Mouse (Mus musculus): Measurements from ENCODE around the gene Fam43a.

Fam43a gene

GRCm38 (mm10) chr16:30595356-30595755 is 4.2 kb upstream of the Fam43a start:
- DNase-seq (ENCODE audit: extremely low read depth, low read depth, low spot score) = no peak

- no peak for DNase-seq (ENCODE audit: extremely low read depth, low read depth, low spot score)
These were observed 3.5 kb upstream of the Fam43a start for GRCm38 (mm10) chr16:30595835-30596557.

GRCm38 (mm10) chr16:30596959-30597681 is 2.4 kb upstream of the Fam43a start:
- DNase-seq (ENCODE audit: extremely low read depth, low read depth, low spot score) = no peak

GRCm38 (mm10) chr16:30600431-30601045 is 1.0 kb downstream of the Fam43a start:
- no peak for DNase-seq (ENCODE audit: extremely low read depth, low read depth, low spot score)

GRCm38 (mm10) chr16:30601046-30601832 is 1.7 kb downstream of the Fam43a start:
- DNase-seq (ENCODE audit: extremely low read depth, low read depth, low spot score) = no peak

- DNase-seq (ENCODE audit: extremely low read depth, low read depth, low spot score) = no peak
These were observed 2.4 kb downstream of the Fam43a start for GRCm38 (mm10) chr16:30601946-30602345.

DNA sequence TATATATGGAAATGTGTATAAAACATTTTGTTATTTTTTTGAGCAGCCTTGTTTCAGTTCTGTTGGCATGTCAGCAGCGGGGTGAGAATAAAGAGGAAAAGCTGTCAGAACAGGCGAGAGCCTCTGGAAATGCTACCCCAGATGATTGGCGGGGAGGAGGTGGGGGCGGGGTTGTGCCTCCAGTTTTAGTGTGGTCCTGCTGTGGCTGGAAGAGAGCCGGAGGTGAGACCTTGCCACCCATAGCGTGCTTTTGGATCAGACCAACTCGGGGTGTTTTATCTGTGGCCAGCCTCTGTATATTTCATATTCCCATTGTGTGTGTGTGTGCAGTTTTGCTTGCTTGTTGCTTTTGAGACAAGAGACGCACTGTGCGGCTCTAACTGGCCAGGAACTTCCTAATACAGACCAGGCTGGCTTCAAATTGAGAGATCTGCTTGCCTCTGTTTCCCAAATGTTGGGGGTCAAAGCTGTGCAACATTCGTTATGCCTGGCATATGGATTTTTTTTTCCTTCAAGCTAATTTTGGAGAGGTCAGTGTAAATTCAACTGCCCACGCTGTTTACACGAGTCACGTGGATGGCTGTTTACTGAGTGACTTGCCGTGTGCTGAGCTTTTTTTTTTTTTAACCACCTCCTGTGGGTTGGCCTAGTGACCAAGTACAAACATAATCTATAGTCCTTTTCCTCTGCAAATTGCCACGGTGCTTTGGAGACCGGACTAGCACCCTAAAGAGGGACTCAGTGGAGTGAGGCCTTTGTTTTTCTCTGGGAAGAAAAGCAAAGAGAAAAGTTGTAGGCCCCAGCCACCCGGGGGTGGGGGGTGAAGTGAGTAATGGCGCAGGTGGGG is 3.4 kb downstream of the Fam43a start:
- no peak for DNase-seq (ENCODE audit: extremely low read depth, low read depth, low spot score)

DNA sequence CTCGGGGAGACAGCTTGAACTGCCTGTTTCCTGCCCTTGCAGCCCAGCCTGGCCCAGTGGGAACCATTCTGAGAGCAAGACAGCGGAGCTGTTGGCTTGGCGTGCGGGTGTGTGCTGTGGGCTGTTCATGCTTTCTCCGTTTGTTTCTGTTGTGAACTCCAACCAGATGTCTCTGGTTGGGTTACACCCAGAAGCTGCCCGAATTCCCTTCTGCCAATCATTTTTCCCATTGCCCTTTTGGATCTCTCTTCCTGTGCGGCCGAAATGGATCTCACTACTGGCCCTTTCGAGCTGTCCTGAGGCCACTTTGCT is 4.0 kb downstream of the Fam43a start:
- DNase-seq (ENCODE audit: extremely low read depth, low read depth, low spot score) = no peak

DNA sequence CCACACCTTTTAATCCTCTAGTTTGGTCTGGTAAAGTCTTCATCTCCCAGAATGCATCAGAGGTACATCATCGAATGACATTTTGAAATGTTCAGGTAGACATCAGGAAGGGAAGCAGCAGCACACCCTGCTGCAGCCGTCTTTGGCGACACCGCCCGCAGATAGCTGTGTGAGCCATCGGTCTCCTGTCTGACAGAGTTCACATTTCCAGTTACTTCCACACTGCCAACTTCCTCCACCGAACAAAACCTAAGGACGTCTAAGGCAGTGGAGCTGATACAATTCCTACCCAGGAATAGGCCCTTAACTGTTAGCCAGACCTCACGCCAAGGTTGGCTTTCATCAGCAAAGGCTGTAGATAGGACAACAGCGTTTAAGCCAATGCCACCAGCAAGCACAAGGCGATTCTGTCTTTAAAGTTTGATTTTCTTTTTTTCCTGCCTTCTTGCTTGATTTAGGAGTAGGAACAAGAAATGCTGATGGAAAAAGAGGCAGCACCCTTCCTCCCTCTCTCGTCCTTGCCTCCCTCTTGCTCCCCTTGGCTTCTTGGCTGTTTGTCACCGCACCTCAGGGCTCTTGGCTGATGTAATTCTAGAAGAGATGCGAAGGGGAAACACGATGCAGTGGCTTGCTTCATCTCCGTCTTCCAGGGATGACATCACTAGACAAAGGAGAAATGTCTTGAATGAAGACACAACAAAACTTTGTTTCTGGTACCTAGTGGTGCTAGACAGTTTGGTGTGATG is 4.7 kb downstream of the Fam43a start:
- no peak for DNase-seq (ENCODE audit: extremely low read depth, low read depth, low spot score)

GRCm38 (mm10) chr16:30604807-30605137 is 5.2 kb downstream of the Fam43a start:
- no peak for DNase-seq (ENCODE audit: extremely low read depth, low read depth, low spot score)

GRCm38 (mm10) chr16:30605528-30605927 is 6.0 kb downstream of the Fam43a start:
- DNase-seq (ENCODE audit: extremely low read depth, low read depth, low spot score) = no peak

GRCm38 (mm10) chr16:30607868-30608267 is 8.3 kb downstream of the Fam43a start:
- DNase-seq (ENCODE audit: extremely low read depth, low read depth, low spot score) = no peak

DNA sequence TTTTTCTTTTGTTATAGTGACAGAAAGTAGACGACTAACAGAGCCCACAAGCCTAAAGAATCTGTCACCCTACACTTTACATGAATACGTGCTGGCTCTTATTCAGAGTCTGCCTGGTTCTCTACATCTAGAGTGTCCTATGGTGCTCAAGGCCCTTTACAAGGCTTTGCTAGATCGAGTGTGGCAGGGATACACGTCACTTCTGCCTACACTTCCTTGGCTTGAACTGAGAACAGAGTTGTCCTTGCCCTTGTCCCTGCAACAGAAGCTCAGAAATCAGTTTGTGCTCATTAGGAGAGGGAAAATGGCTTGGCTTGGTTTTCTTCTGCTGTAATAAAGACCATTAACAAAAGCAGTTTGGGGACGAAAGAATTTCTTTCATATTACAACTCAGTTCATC is 11.8 kb downstream of the Fam43a start:
- no peak for DNase-seq (ENCODE audit: extremely low read depth, low read depth, low spot score)

DNA sequence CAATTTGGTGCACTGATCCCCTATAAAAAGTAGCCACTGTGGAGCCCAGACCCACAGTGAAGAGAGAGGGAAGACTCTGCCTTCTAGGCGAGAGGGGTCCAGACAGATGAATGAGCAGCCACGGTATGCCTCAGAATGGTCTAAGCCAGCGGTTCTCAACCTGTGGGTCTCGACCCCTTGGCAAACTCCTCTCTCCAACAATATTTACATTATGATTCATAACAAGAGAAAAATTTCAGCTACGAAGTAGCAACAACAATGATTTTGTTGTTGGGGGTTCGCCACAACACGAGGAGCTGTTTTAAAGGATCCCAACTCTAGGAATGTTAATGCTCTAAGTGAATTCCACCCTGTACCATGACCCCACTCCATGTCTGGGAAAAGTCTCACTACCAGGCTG is 13.6 kb downstream of the Fam43a start:
- no peak for DNase-seq (ENCODE audit: extremely low read depth, low read depth, low spot score)

DNA sequence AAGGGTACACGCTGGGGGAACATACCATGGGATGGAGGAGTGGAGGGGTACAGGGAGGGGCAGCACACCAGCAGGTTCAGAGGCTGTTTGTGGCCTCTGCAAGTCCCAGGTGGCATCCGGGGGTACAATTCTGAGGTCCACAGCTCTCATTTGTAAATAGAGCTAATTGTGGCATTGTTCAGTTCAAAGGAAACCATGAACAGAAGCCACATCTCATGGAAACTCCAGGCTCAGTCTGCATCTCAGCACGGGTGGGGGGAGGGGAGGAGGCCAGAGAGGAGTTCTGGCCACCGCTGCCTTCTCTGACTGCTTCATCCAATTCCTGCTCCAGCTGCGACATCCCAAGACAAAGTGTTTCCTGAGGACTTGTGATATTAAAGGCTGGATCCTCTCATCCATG is 14.6 kb downstream of the Fam43a start:
- no peak for DNase-seq (ENCODE audit: extremely low read depth, low read depth, low spot score)

- DNase-seq (ENCODE audit: extremely low read depth, low read depth, low spot score) = no peak
These were observed 15.3 kb downstream of the Fam43a start for GRCm38 (mm10) chr16:30614705-30615317.

DNA sequence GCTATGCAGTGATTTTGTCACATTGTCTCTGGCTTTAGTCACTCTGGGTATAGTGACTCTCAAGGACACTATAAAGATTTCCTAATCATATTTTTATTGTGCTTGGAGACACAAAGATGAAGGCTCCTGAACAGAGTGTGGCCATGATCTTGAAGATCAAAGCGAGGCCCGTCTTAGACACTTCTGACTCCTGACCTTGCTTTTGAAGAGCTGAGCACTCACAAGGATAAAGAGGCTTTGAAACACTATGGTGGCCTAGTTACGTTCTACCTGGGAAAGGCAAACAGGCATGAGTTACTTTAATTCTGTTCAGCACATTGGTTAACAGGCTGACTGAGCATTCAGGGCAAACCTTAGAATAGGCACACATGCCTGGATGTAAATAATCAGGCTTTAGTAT is 16.8 kb downstream of the Fam43a start:
- DNase-seq (ENCODE audit: extremely low read depth, low read depth, low spot score) = no peak

DNA sequence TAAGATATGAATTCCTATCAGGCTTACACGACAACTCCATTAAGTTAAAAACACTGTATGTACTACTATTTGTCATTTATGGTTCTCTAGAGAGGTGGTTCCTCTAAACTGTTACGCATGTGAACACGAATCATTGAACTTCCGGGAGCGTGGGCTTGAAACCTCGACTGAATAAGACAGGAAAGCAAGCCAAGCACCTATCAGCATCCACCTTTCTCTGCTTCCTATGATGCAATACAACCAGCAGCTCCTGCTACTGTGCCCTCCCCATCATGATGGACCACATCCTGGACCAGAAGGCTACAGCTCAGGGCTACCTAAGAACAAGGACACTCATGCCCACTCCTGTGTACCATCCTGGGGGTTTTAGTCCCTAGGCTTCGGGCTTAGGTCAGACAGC is 24.1 kb downstream of the Fam43a start:
- no peak for DNase-seq (ENCODE audit: extremely low read depth, low read depth, low spot score)

GRCm38 (mm10) chr16:30624640-30625039 is 25.1 kb downstream of the Fam43a start:
- no peak for DNase-seq (ENCODE audit: extremely low read depth, low read depth, low spot score)
